Mouse (Mus musculus) midbrain, postnatal 0 days (tissue): Measurements from ENCODE around the gene Ywhah. TPM values are rescaled to one million over a fixed set of nuclear protein-coding genes. Genes with fewer than 3 reads are reported as not detected.

Source experiments
- ATAC-seq: fragments of 200-750 bp; cut with Nextera tagmentation; 2 replicates; pipeline ENCODE4 v1.8.0; 2017; ENCODE audit warnings: moderate number of reproducible peaks, mild to moderate bottlenecking, moderate TSS enrichment, moderate library complexity; ENCODE audit not compliant: low FRiP score
- DNase-seq: peaks from one replicate; pipeline ENCODE4 v3.0.0-alpha.2; 2015; ENCODE audit warnings: low spot score
- H3K27ac ChIP-seq: fragments of 300-500 bp; sonication (generic); 2 replicates; pipeline ENCODE4 v1.5.1; 2014; ENCODE audit warnings: low read depth, mild to moderate bottlenecking, low read length, mixed read lengths
- H3K27me3 ChIP-seq: fragments of 300-500 bp; sonication (generic); 2 replicates; pipeline ENCODE4 v1.6.1; 2014; ENCODE audit warnings: low read length, control low read depth, mixed read lengths; ENCODE audit not compliant: insufficient read depth
- H3K36me3 ChIP-seq: fragments of 300-500 bp; sonication (generic); 2 replicates; pipeline ENCODE4 v1.6.1; 2014; ENCODE audit warnings: low read length, control low read depth, mixed read lengths; ENCODE audit not compliant: insufficient read depth
- H3K4me1 ChIP-seq: fragments of 300-500 bp; sonication (generic); 2 replicates; pipeline ENCODE4 v1.6.1; 2014; ENCODE audit warnings: mild to moderate bottlenecking, control low read depth, antibody characterized with exemption, low read length, mixed read lengths; ENCODE audit not compliant: insufficient read depth
- H3K4me2 ChIP-seq: fragments of 300-500 bp; sonication (generic); 2 replicates; pipeline ENCODE4 v1.6.1; 2014; ENCODE audit warnings: low read depth, mild to moderate bottlenecking, low read length, mixed read lengths; ENCODE audit not compliant: poor library complexity, severe bottlenecking
- H3K4me3 ChIP-seq: fragments of 300-500 bp; sonication (generic); 2 replicates; pipeline ENCODE4 v1.5.1; 2014; ENCODE audit warnings: low read depth, mild to moderate bottlenecking, low read length, moderate library complexity
- H3K9ac ChIP-seq: fragments of 300-500 bp; sonication (generic); replicated peaks from 2 replicates; pipeline ENCODE4 v1.6.1; 2014; ENCODE audit warnings: mild to moderate bottlenecking, low read length, moderate library complexity, mixed read lengths; ENCODE audit not compliant: poor library complexity, severe bottlenecking
- H3K9me3 ChIP-seq: fragments of 300-500 bp; sonication (generic); 2 replicates; pipeline ENCODE4 v1.6.1; 2016; ENCODE audit warnings: low read length, control low read depth
- CTCF ChIP-seq: IDR thresholded peaks from 2 replicates; pipeline ENCODE4 v1.5.1; 2016; ENCODE audit warnings: antibody characterized with exemption, mild to moderate bottlenecking
- WGBS: fragments of 180-500 bp; shearing (Covaris S2); extraction: QIAGEN DNeasy Blood & Tissue Kit; methylation state at CpG from one replicate; pipeline ENCODE4 v1.1.7; 2014; 5-methylcytosine and 5-hydroxymethylcytosine counted together
- polyA plus RNA-seq: library from polyadenylated mRNA; unstranded; fragments of >200 nt; fragmentation: Nextera tagmentation; extraction: Ambion mirVana; gene quantifications from 2 replicates; pipeline ENCODE4 v1.2.1, GENCODE M21; 2015
- total RNA-seq: library from RNA; depleted of rRNA; stranded (reverse); fragments of >200 nt; gene quantifications from 2 replicates; pipeline ENCODE4 v1.2.3, GENCODE M21; 2014

The Ywhah gene
- total and polyA plus RNA-seq, 2 experiments from 2014 or later = 704 to 1,094 TPM

- H3K4me3 ChIP-seq = no peak overlapping the region
- no peaks in the 10 kb centered on the region for H3K9me3 ChIP-seq
- no peak overlapping the region for H3K9ac ChIP-seq
- TF ChIP-seq CTCF = peak; percentile 37
- DNase-seq = peak; percentile 70
- 75% methylated on average over 8 of the region's 8 CpGs for WGBS
- 0 out of 2 replicates have a peak, but pooled peaks cover 5% of the 10 kb centered on the region for H3K36me3 ChIP-seq
- no peaks in the 10 kb centered on the region for H3K4me1 ChIP-seq
- no peak for ATAC-seq
- no peaks in the 10 kb centered on the region for H3K27me3 ChIP-seq
- H3K4me2 ChIP-seq = no peak overlapping the region
- no peak overlapping the region for H3K27ac ChIP-seq
Observed at GRCm38 (mm10) chr5:32991152-32991551, 27.5 kb upstream of the Ywhah start.

GRCm38 (mm10) chr5:32994471-32994870 lies 24.1 kb upstream of the Ywhah start:
- Histone ChIP-seq H3K4me3 (no peak overlapping the region), H3K36me3 (no peaks in the 10 kb centered on the region), H3K27me3 (no peaks in the 10 kb centered on the region), H3K27ac (no peak overlapping the region), H3K9ac (no peak overlapping the region), H3K9me3 (no peaks in the 10 kb centered on the region), H3K4me1 (peaks cover 4% of the 10 kb centered on the region; the same call in 1 of the 2 replicates), H3K4me2 (no peak overlapping the region)
- DNase-seq (no peak), ATAC-seq (no peak)
- TF ChIP-seq CTCF = no peak
- 60% methylated on average over 2 of the region's 2 CpGs for WGBS

- H3K4me1 ChIP-seq = peaks cover 4% of the 10 kb centered on the region; the same call in 1 of the 2 replicates
- no peaks in the 10 kb centered on the region for H3K27me3 ChIP-seq
- ATAC-seq (no peak), DNase-seq (no peak)
- no peak for TF ChIP-seq CTCF
- H3K9me3 ChIP-seq = no peaks in the 10 kb centered on the region
- no peaks in the 10 kb centered on the region for H3K36me3 ChIP-seq
- H3K9ac ChIP-seq = no peak overlapping the region
- WGBS = 78% methylated on average over 4 of the region's 4 CpGs
- H3K4me2 ChIP-seq = no peak overlapping the region
- H3K27ac ChIP-seq = no peak overlapping the region
- H3K4me3 ChIP-seq = no peak overlapping the region
Observed at GRCm38 (mm10) chr5:32995756-32996155, 22.9 kb upstream of the Ywhah start.

- peak; percentile 38; the same call in 1 of the 2 replicates for ATAC-seq
- Histone ChIP-seq H3K4me1 (peaks cover 4% of the 10 kb centered on the region; the same call in 1 of the 2 replicates), H3K9me3 (no peaks in the 10 kb centered on the region), H3K36me3 (no peaks in the 10 kb centered on the region), H3K27me3 (no peaks in the 10 kb centered on the region), H3K4me3 (no peak overlapping the region), H3K9ac (no peak overlapping the region), H3K27ac (peak overlapping the region; percentile 27; the same call in 1 of the 2 replicates), H3K4me2 (no peak overlapping the region)
- 64% methylated on average over 1 of the region's 1 CpGs for WGBS
- no peak for TF ChIP-seq CTCF
- DNase-seq = no peak
Observed at GRCm38 (mm10) chr5:32996560-32996959, 22.1 kb upstream of the Ywhah start.

- no peak for TF ChIP-seq CTCF
- 72% methylated on average over 4 of the region's 4 CpGs for WGBS
- no peak overlapping the region for H3K4me2 ChIP-seq
- H3K4me3 ChIP-seq = no peak overlapping the region
- no peak for DNase-seq
- H3K27me3 ChIP-seq = no peaks in the 10 kb centered on the region
- H3K9me3 ChIP-seq = no peaks in the 10 kb centered on the region
- no peak overlapping the region for H3K9ac ChIP-seq
- no peak overlapping the region for H3K27ac ChIP-seq
- peaks cover 4% of the 10 kb centered on the region; the same call in 1 of the 2 replicates for H3K4me1 ChIP-seq
- no peaks in the 10 kb centered on the region for H3K36me3 ChIP-seq
- no peak for ATAC-seq
Observed at GRCm38 (mm10) chr5:32997686-32998085, 20.9 kb upstream of the Ywhah start.

- no peak for DNase-seq
- H3K36me3 ChIP-seq = no peaks in the 10 kb centered on the region
- WGBS = 80% methylated on average over 4 of the region's 4 CpGs
- H3K4me3 ChIP-seq = no peak overlapping the region
- H3K4me2 ChIP-seq = no peak overlapping the region
- peaks cover 6% of the 10 kb centered on the region; the same call in 1 of the 2 replicates for H3K4me1 ChIP-seq
- H3K27me3 ChIP-seq = no peaks in the 10 kb centered on the region
- ATAC-seq = no peak
- no peaks in the 10 kb centered on the region for H3K9me3 ChIP-seq
- TF ChIP-seq CTCF = no peak
- H3K27ac ChIP-seq = no peak overlapping the region
- H3K9ac ChIP-seq = no peak overlapping the region
Observed at GRCm38 (mm10) chr5:32998783-32999182, 19.8 kb upstream of the Ywhah start.
